Mouse (Mus musculus) layer of hippocampus, adult 9-11 months (tissue): ENCODE data around the gene Pes1.
"Not testable (repeated sequence)": the region's sequence is repeated elsewhere in the genome, so short reads cannot be mapped to it uniquely, and the experiment has no call there.

ENCODE experiments used
- DNase-seq: peaks from one replicate; pipeline ENCODE4 v3.0.0; 2022

Pes1 gene

GRCm38 (mm10) chr11:4012616-4013015, 48.8 kb downstream of the Pes1 start:
- DNase-seq: no peak

- DNase-seq: not testable (repeated sequence)
These were observed 52.0 kb downstream of the Pes1 start for GRCm38 (mm10) chr11:4015796-4016195.

- not testable (repeated sequence) for DNase-seq
These were observed 58.3 kb downstream of the Pes1 start for GRCm38 (mm10) chr11:4022111-4022510.

- DNase-seq: no peak
These were observed 59.5 kb downstream of the Pes1 start for GRCm38 (mm10) chr11:4023321-4023720.

- no peak for DNase-seq
These were observed 63.3 kb downstream of the Pes1 start for GRCm38 (mm10) chr11:4027066-4027465.

GRCm38 (mm10) chr11:4027561-4028334, 64.0 kb downstream of the Pes1 start:
- peak; percentile 24 for DNase-seq

- DNase-seq: no peak
These were observed 65.6 kb downstream of the Pes1 start for GRCm38 (mm10) chr11:4029343-4029742.
